Mouse (Mus musculus) CH12.LX (cell line): ENCODE measurements around the gene Stard5. TPM values are rescaled to one million over a fixed set of nuclear protein-coding genes. Genes with fewer than 3 reads are reported as not detected.

ENCODE experiments used
- DNase-seq: peaks from one replicate; pipeline ENCODE4 v3.0.0-alpha.2; 2013; ENCODE audit errors: extremely low read depth
- H3K27ac ChIP-seq: 2 replicates; pipeline ENCODE4 v1.5.1; 2012; ENCODE audit warnings: low read depth, mild to moderate bottlenecking, control low read depth, moderate library complexity; ENCODE audit not compliant: insufficient read depth
- H3K27me3 ChIP-seq: replicated peaks from 2 replicates; pipeline ENCODE3; 2012; ENCODE audit warnings: inconsistent platforms
- H3K36me3 ChIP-seq, 2 experiments: replicated peaks in 1 of 2; 2 replicates each; pipeline versions ENCODE3 to v1.6.1; 2012; ENCODE audit warnings: inconsistent platforms in 1 of 2, low read length in 1 of 2, mild to moderate bottlenecking in 1 of 2, mixed read lengths in 1 of 2, moderate library complexity in 1 of 2; ENCODE audit not compliant: control insufficient read depth in 1 of 2, insufficient read depth in 1 of 2
- H3K4me1 ChIP-seq, 2 experiments: 2 replicates each; pipeline ENCODE4 v1.6.1; 2012; ENCODE audit warnings: inconsistent platforms in 1 of 2, moderate library complexity in 1 of 2; ENCODE audit not compliant: insufficient read depth in 2 of 2, control insufficient read depth in 1 of 2
- H3K4me2 ChIP-seq: 2 replicates; pipeline ENCODE4 v1.6.1; 2012; ENCODE audit warnings: low read depth, mild to moderate bottlenecking, control low read depth; ENCODE audit not compliant: poor library complexity, insufficient read depth, severe bottlenecking
- H3K4me3 ChIP-seq, 3 experiments: fragments of 150-350 bp in 1 of 3; sonication (generic) in 1 of 3; replicated peaks in 1 of 3; 2 replicates each; pipeline versions ENCODE3 to v1.5.1; 2011 to 2012; ENCODE audit warnings: low read depth in 2 of 3, low read length in 2 of 3, mild to moderate bottlenecking in 2 of 3, moderate library complexity in 2 of 3, control low read depth in 1 of 3, improper control_type of control experiment in 1 of 3, inconsistent platforms in 1 of 3, mixed read lengths in 1 of 3; ENCODE audit not compliant: poor library complexity in 1 of 3
- H3K79me2 ChIP-seq: replicated peaks from 2 replicates; pipeline ENCODE4 v1.6.1; 2012; ENCODE audit warnings: mild to moderate bottlenecking, moderate library complexity; ENCODE audit not compliant: control insufficient read depth, poor library complexity, insufficient read depth, severe bottlenecking; ENCODE audit errors: extremely low read depth
- H3K9ac ChIP-seq: 2 replicates; pipeline ENCODE4 v1.6.1; 2012; ENCODE audit warnings: low read depth, mild to moderate bottlenecking, control low read depth, moderate library complexity; ENCODE audit not compliant: insufficient read depth
- H3K9me3 ChIP-seq: replicated peaks from 2 replicates; pipeline ENCODE3; 2012; ENCODE audit warnings: low read length, inconsistent platforms, mixed read lengths
- CHD1 ChIP-seq: IDR thresholded peaks from 2 replicates; pipeline ENCODE4 v1.6.1; 2012; ENCODE audit warnings: low read depth, low read length, improper control_type of control experiment, inconsistent platforms
- CHD2 ChIP-seq: IDR thresholded peaks from 2 replicates; pipeline ENCODE4 v1.6.1; 2011; ENCODE audit warnings: low read length, improper control_type of control experiment
- GABPA ChIP-seq: IDR thresholded peaks from 2 replicates; pipeline ENCODE4 v1.6.1; 2012; ENCODE audit warnings: low read depth, low read length, improper control_type of control experiment, inconsistent platforms; ENCODE audit not compliant: insufficient replicate concordance
- IRF4 ChIP-seq: IDR thresholded peaks from 2 replicates; pipeline ENCODE4 v1.6.1; 2014; ENCODE audit warnings: low read depth, mild to moderate bottlenecking, inconsistent platforms, low read length, improper control_type of control experiment
- KAT2A ChIP-seq: IDR thresholded peaks from 2 replicates; pipeline ENCODE4 v1.6.1; 2012; ENCODE audit warnings: low read length, improper control_type of control experiment, inconsistent platforms; ENCODE audit not compliant: insufficient replicate concordance
- MAX ChIP-seq: IDR thresholded peaks from 2 replicates; pipeline ENCODE4 v1.6.1; 2011; ENCODE audit warnings: low read length, improper control_type of control experiment
- MAZ ChIP-seq: IDR thresholded peaks from 2 replicates; pipeline ENCODE4 v1.6.1; 2012; ENCODE audit warnings: low read depth, mild to moderate bottlenecking, inconsistent platforms, low read length, improper control_type of control experiment, moderate library complexity
- MEF2A ChIP-seq: IDR thresholded peaks from 2 replicates; pipeline ENCODE4 v1.6.1; 2014; ENCODE audit warnings: low read depth, mild to moderate bottlenecking, inconsistent platforms, low read length, improper control_type of control experiment, borderline replicate concordance
- MXI1 ChIP-seq: IDR thresholded peaks from 2 replicates; pipeline ENCODE4 v1.6.1; 2011; ENCODE audit warnings: mild to moderate bottlenecking, low read depth, low read length, improper control_type of control experiment
- NELFE ChIP-seq: IDR thresholded peaks from 2 replicates; pipeline ENCODE4 v1.6.1; 2011; ENCODE audit warnings: low read depth, low read length, improper control_type of control experiment
- NRF1 ChIP-seq: IDR thresholded peaks from 2 replicates; pipeline ENCODE4 v1.6.1; 2014; ENCODE audit warnings: low read depth, mild to moderate bottlenecking, inconsistent platforms, low read length, improper control_type of control experiment, moderate library complexity
- PAX5 ChIP-seq: IDR thresholded peaks from 2 replicates; pipeline ENCODE4 v1.6.1; 2012; ENCODE audit warnings: low read length, inconsistent platforms, mixed read lengths
- UBTF ChIP-seq: IDR thresholded peaks from 2 replicates; pipeline ENCODE4 v1.6.1; 2012; ENCODE audit warnings: low read depth, mild to moderate bottlenecking, inconsistent platforms, low read length, improper control_type of control experiment, moderate library complexity
- ZC3H11A ChIP-seq: IDR thresholded peaks from 2 replicates; pipeline ENCODE4 v1.6.1; 2012; ENCODE audit warnings: low read depth, mild to moderate bottlenecking, inconsistent platforms, low read length, improper control_type of control experiment
- ZKSCAN1 ChIP-seq: IDR thresholded peaks from 2 replicates; pipeline ENCODE4 v1.6.1; 2012; ENCODE audit warnings: low read depth, inconsistent platforms, low read length, improper control_type of control experiment, borderline replicate concordance
- ZMIZ1 ChIP-seq: IDR thresholded peaks from 2 replicates; pipeline ENCODE4 v1.6.1; 2012; ENCODE audit warnings: low read depth, mild to moderate bottlenecking, inconsistent platforms, low read length, improper control_type of control experiment
- ZNF384 ChIP-seq: IDR thresholded peaks from 2 replicates; pipeline ENCODE4 v1.6.1; 2012; ENCODE audit warnings: low read depth, low read length, improper control_type of control experiment, inconsistent platforms
- dilution Hi-C: fragments of 300-500 bp; cut with MboI; formaldehyde crosslinking; loops from 2 replicates; pipeline ENCODE4 v1.14.3; 2020; ENCODE audit warnings: low sequenced_read_pairs; ENCODE audit not compliant: extremely low pct_unique_long_range_greater_than_20kb, extremely low pct_ligation_motif_present
- in situ Hi-C: fragments of 300-500 bp; cut with MboI; formaldehyde crosslinking; loops from 3 replicates; pipeline ENCODE4 v1.14.3; 2019; ENCODE audit warnings: low sequenced_read_pairs, low pct_ligation_motif_present, low pct_unique_long_range_greater_than_20kb, mixed read lengths
- polyA plus RNA-seq: library from polyadenylated mRNA; unstranded; fragments of >175 nt; gene quantifications from 2 replicates; pipeline ENCODE4 v1.2.1, GENCODE M21; 2012; ENCODE audit warnings: low read depth; ENCODE audit not compliant: insufficient read length
- total RNA-seq, 2 experiments: library from RNA; depleted of rRNA; stranded (reverse); fragments of 300-350 nt in 1 of 2; fragments of >200 nt in 1 of 2; gene quantifications; 2 replicates each; pipeline ENCODE4 v1.2.3; 2012 to 2014

The Stard5 gene
- total and polyA plus RNA-seq, 3 experiments = 31.7 to 44.9 (median 33.1) TPM

DNA sequence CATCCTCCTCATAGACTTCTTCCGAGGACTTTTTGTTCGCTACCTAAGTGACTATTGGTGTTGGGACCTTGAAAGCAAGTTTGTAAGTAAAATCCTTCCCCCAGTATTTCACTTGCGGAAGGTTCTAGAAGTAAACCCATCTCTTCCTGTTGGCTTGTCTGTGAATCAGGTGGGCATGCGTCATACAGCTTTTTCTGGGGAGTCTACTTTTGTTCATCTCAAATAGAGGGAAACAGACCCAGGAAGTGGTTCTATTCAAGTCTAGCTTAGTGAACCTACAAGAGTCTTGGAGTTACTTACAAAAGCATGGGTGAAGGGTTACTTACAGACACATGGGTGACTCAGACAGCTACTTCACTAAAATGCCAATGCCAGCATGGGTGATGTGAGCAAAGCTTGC is 21.9 kb upstream of the Stard5 start:
- no peak overlapping the region for H3K9ac ChIP-seq
- H3K4me1 ChIP-seq = peaks cover 0 to 18% of the 10 kb centered on the region in 2 experiments; a peak in 2 of 4 replicates
- DNase-seq = no peak
- no peaks in the 10 kb centered on the region for H3K79me2 ChIP-seq
- no peak overlapping the region for H3K4me3 ChIP-seq
- H3K27me3 ChIP-seq = no peaks in the 10 kb centered on the region
- in situ Hi-C loops (no loop called here), dilution Hi-C loops (no loop called here)
- no peaks in the 10 kb centered on the region for H3K9me3 ChIP-seq
- no peak overlapping the region for H3K4me2 ChIP-seq
- TF ChIP-seq CHD1 (no peak), ZMIZ1 (no peak)
- no peak overlapping the region for H3K27ac ChIP-seq
- peaks cover 14 to 82% of the 10 kb centered on the region in 2 experiments for H3K36me3 ChIP-seq

DNA sequence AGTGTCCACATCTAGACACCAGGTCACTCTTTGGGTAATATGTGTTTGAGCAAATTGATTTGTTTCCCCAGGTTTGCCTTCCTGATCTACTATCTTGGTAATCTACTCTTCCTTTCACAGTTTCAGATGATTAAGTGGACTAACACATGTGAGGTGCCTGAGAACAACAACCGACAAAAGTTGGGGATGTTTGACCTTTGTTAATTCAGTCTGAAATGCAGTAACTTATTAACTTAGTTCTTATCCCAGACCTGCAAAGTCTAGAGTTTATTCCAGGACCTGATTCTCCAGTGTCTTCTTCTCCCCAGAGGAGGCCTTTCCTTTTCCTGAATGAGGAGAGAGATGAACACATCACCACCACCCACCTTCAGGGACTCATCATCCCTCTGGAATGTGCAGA is 19.9 kb upstream of the Stard5 start:
- Histone ChIP-seq H3K36me3 (peaks cover 14 to 80% of the 10 kb centered on the region in 2 experiments), H3K4me2 (no peak overlapping the region), H3K4me3 (no peak overlapping the region), H3K79me2 (no peaks in the 10 kb centered on the region), H3K27me3 (no peaks in the 10 kb centered on the region), H3K27ac (no peak overlapping the region), H3K4me1 (peaks cover 4 to 32% of the 10 kb centered on the region in 2 experiments), H3K9me3 (no peaks in the 10 kb centered on the region), H3K9ac (no peak overlapping the region)
- DNase-seq = no peak
- in situ Hi-C loops = no loop called here
- dilution Hi-C loops = no loop called here
- TF ChIP-seq GABPA (no peak), ZMIZ1 (no peak), NRF1 (no peak), MXI1 (no peak), ZKSCAN1 (no peak), ZC3H11A (no peak), UBTF (no peak), MEF2A (no peak), CHD1 (no peak), IRF4 (no peak)

DNA sequence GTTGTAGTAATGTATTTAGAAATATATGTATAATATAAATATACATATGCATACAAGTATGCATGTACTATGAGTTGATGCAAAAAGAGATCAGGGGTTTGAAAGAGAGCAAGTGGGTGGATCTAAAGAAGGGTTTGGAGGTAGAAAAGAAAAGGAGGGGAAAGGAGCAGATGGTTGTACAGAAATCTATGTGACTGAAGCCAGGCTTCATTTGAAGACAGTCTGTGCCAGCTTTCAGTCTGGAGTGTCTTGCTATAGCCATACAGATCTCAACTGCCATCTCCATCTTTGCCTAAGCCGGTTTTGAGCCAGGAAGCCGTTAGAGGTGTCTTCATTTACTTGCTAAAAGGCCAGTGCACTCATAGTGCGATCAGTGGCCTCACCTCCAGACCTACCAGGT is 16.5 kb upstream of the Stard5 start:
- TF ChIP-seq CHD2 = no peak
- no peak for TF ChIP-seq MAZ
- no peak for TF ChIP-seq ZNF384
- TF ChIP-seq NELFE = no peak
- TF ChIP-seq PAX5 = no peak
- TF ChIP-seq MAX = no peak
- TF ChIP-seq KAT2A = no peak
- Histone ChIP-seq H3K4me1 (peaks cover 8 to 38% of the 10 kb centered on the region in 2 experiments), H3K27me3 (no peaks in the 10 kb centered on the region), H3K4me3 (no peak overlapping the region), H3K79me2 (no peaks in the 10 kb centered on the region), H3K27ac (no peak overlapping the region), H3K4me2 (no peak overlapping the region), H3K9me3 (no peaks in the 10 kb centered on the region), H3K9ac (no peak overlapping the region), H3K36me3 (peaks cover 14 to 84% of the 10 kb centered on the region in 2 experiments)
- dilution Hi-C loops = no loop called here
- in situ Hi-C loops = no loop called here
- no peak for DNase-seq
